29 mouse cellular contexts compared by ENCODE assay signal in the genomic region with DNA sequence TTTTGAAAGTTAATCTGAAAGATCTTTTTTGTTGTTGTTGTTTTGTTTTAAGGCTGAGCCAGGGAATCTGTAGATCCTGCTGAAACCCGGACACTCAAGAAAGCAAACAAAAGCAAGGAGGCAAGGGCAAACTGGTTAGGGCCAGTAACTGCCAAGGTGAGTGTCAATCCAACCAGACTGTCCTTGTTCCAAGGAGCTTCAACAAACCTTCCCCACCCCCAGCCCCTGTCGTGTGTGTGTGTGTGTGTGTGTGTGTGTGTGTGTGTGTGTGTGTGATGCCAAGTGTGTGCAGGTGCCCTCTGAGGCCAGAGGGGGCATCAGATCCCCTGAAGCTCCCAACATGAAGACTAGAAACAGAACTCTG.
A peak's percentile ranks its signal among the peaks of the same experiment; 100 is the strongest.
DNase-seq lines count a peak whose midpoint lies in the region; ATAC-seq and TF ChIP-seq lines count a peak whose summit lies in the region.
"Had no signal": no experiment of that assay in that cellular context is flagged by ENCODE, and none has a peak within 500 bp of the region (broad histone marks: within the 10 kb centered on the region; RNA-seq: fewer than 3 reads in every experiment).

No protein-coding gene starts in this region.

- ATAC-seq in heart, embryonic 12.5 days (ENCODE audit: insufficient number of reproducible peaks, low FRiP score): no peak
- ATAC-seq in heart, postnatal 0 days (ENCODE audit: insufficient read depth, low read depth): no peak
- no peak for ATAC-seq in forebrain, embryonic 14.5 days
- ATAC-seq: inflammation-experienced regulatory T-cells, adult 6 months had no signal

- H3K4me1 ChIP-seq in heart, embryonic 12.5 days (replicated peaks): peaks cover 65% of the 10 kb centered on the region
- H3K4me1 ChIP-seq in heart, postnatal 0 days (ENCODE audit: control insufficient read depth, insufficient read depth): peaks cover 53% of the 10 kb centered on the region
- H3K4me1 ChIP-seq in ES-E14 (ENCODE audit: control insufficient read depth in 2 of 2, insufficient read depth in 2 of 2, low read length in 2 of 2, poor library complexity in 1 of 2): peaks cover 0 to 2% of the 10 kb centered on the region in 2 experiments; a peak in 1 of 4 replicates
- peaks cover 8% of the 10 kb centered on the region for H3K4me1 ChIP-seq in forebrain, embryonic 14.5 days (ENCODE audit: control insufficient read depth, insufficient read depth, low read length)
- H3K4me1 ChIP-seq: liver, embryonic 15.5 days; megakaryocyte, embryonic 14.5 days; midbrain, embryonic 12.5 days; neural tube, embryonic 12.5 days had no signal

- 65% methylated on average over 2 of the region's 2 CpGs for WGBS in heart, embryonic 12.5 days
- WGBS in heart, postnatal 0 days: 85% methylated on average over 2 of the region's 2 CpGs
- 71% methylated on average over 2 of the region's 2 CpGs for WGBS in forebrain, embryonic 14.5 days

- no peak for DNase-seq in heart, postnatal 4 days
- no peak for DNase-seq in heart, postnatal 0 days (ENCODE audit: low spot score)
- no peak for DNase-seq in heart, postnatal 36 days
- peak; percentile 70 for DNase-seq in ES-CJ7 (ENCODE audit: low read depth, low spot score)
- DNase-seq in ES-E14 (ENCODE audit: low read depth, low spot score): peak; percentile 34
- DNase-seq in forebrain, embryonic 14.5 days (ENCODE audit: low spot score): no peak
- DNase-seq: adrenal gland, postnatal 10 days; B cell, adult 2 months; cerebellum, adult 8-10 months; gastrocnemius, postnatal 14 days; kidney, adult 11 months; kidney, postnatal 25 days; right cerebral cortex, adult 18-20 months; spleen, adult 18-20 months; thymus, postnatal 14 days had no signal

- H3K36me3 ChIP-seq in heart, embryonic 12.5 days: peaks cover 6% of the 10 kb centered on the region; the same call in 1 of the 2 replicates
- H3K36me3 ChIP-seq in heart, postnatal 0 days (replicated peaks; ENCODE audit: control insufficient read depth, insufficient read depth, low read length): no peaks in the 10 kb centered on the region
- no peaks in the 10 kb centered on the region for H3K36me3 ChIP-seq in ES-E14 (ENCODE audit: control insufficient read depth, insufficient read depth, low read length, poor library complexity, severe bottlenecking)
- H3K36me3 ChIP-seq in forebrain, embryonic 14.5 days (ENCODE audit: control insufficient read depth, insufficient read depth, low read length): no peaks in the 10 kb centered on the region
- H3K36me3 ChIP-seq: embryonic facial prominence, embryonic 10.5 days; embryonic facial prominence, embryonic 15.5 days; forebrain, embryonic 12.5 days; G1E; hindbrain, embryonic 15.5 days; limb, embryonic 12.5 days; liver, embryonic 15.5 days; midbrain, embryonic 12.5 days; neural tube, embryonic 12.5 days had no signal

- H3K4me3 ChIP-seq in heart, embryonic 12.5 days: no peak overlapping the region
- no peak overlapping the region for H3K4me3 ChIP-seq in heart, postnatal 0 days (ENCODE audit: low read depth, low read length)
- no peak overlapping the region for H3K4me3 ChIP-seq in ES-E14 (ENCODE audit: insufficient read depth in 1 of 2, low read depth in 1 of 2, low read length in 2 of 2, poor library complexity in 1 of 2, severe bottlenecking in 1 of 2)
- no peak overlapping the region for H3K4me3 ChIP-seq in forebrain, embryonic 14.5 days (ENCODE audit: low read depth, low read length)
- H3K4me3 ChIP-seq: embryonic facial prominence, embryonic 10.5 days; embryonic facial prominence, embryonic 15.5 days; forebrain, embryonic 12.5 days; hindbrain, embryonic 15.5 days; left cerebral cortex, adult 2 months; limb, embryonic 12.5 days; liver, embryonic 15.5 days; megakaryocyte, embryonic 14.5 days; midbrain, embryonic 12.5 days; myocyte; neural tube, embryonic 12.5 days had no signal

- H3K4me2 ChIP-seq in heart, embryonic 12.5 days: no peak overlapping the region
- no peak overlapping the region for H3K4me2 ChIP-seq in heart, postnatal 0 days (ENCODE audit: low read depth, low read length)
- no peak overlapping the region for H3K4me2 ChIP-seq in forebrain, embryonic 14.5 days (ENCODE audit: low read length)
- H3K4me2 ChIP-seq: embryonic facial prominence, embryonic 15.5 days; forebrain, embryonic 12.5 days; hindbrain, embryonic 15.5 days; limb, embryonic 12.5 days; liver, embryonic 15.5 days; midbrain, embryonic 12.5 days; neural tube, embryonic 12.5 days had no signal

- no peak overlapping the region for H3K9ac ChIP-seq in heart, embryonic 12.5 days
- no peak overlapping the region for H3K9ac ChIP-seq in heart, postnatal 0 days (replicated peaks; ENCODE audit: low read depth, low read length)
- H3K9ac ChIP-seq in ES-E14 (ENCODE audit: insufficient read depth, low read depth, low read length, poor library complexity, severe bottlenecking): no peak overlapping the region
- H3K9ac ChIP-seq in forebrain, embryonic 14.5 days (ENCODE audit: low read length): no peak overlapping the region
- H3K9ac ChIP-seq: embryonic facial prominence, embryonic 15.5 days; forebrain, embryonic 12.5 days; hindbrain, embryonic 15.5 days; limb, embryonic 12.5 days; liver, embryonic 15.5 days; midbrain, embryonic 12.5 days; neural tube, embryonic 12.5 days had no signal

- H3K27me3 ChIP-seq in heart, embryonic 12.5 days (replicated peaks): no peaks in the 10 kb centered on the region
- no peaks in the 10 kb centered on the region for H3K27me3 ChIP-seq in heart, postnatal 0 days (ENCODE audit: control insufficient read depth, insufficient read depth, low read length)
- no peaks in the 10 kb centered on the region for H3K27me3 ChIP-seq in forebrain, embryonic 14.5 days (replicated peaks; ENCODE audit: control insufficient read depth, insufficient read depth, low read length)
- H3K27me3 ChIP-seq: embryonic facial prominence, embryonic 15.5 days; forebrain, embryonic 12.5 days; hindbrain, embryonic 15.5 days; limb, embryonic 12.5 days; liver, embryonic 15.5 days; neural tube, embryonic 12.5 days had no signal

- TF ChIP-seq EP300 in heart, postnatal 0 days (IDR thresholded peaks at IDR 0.05; ENCODE audit: low read depth): no peak

- no peak for TF ChIP-seq CTCF in heart, postnatal 0 days (IDR thresholded peaks at IDR 0.05; ENCODE audit: low read depth)

- intact Hi-C loops in heart, postnatal 36 days (cut with DNase I): loop anchor here (10.0 kb wide), 4 partner anchors 284 to 424 kb away; a partner anchor contains a TSS

- H3K9me3 ChIP-seq in heart, embryonic 12.5 days (replicated peaks): no peaks in the 10 kb centered on the region
- H3K9me3 ChIP-seq in heart, postnatal 0 days (replicated peaks; ENCODE audit: control insufficient read depth, low read length): no peaks in the 10 kb centered on the region
- H3K9me3 ChIP-seq in ES-E14 (ENCODE audit: control insufficient read depth, insufficient read depth, low read depth, low read length): no peaks in the 10 kb centered on the region
- no peaks in the 10 kb centered on the region for H3K9me3 ChIP-seq in forebrain, embryonic 14.5 days (replicated peaks; ENCODE audit: control insufficient read depth, low read length)
- H3K9me3 ChIP-seq: embryonic facial prominence, embryonic 10.5 days; embryonic facial prominence, embryonic 15.5 days; forebrain, embryonic 12.5 days; G1E; hindbrain, embryonic 15.5 days; limb, embryonic 12.5 days; liver, embryonic 15.5 days; megakaryocyte, embryonic 14.5 days; midbrain, embryonic 12.5 days; neural tube, embryonic 12.5 days had no signal

- in situ Hi-C loops in ES-E14 (cut with MboI; ENCODE audit: low sequenced_read_pairs in 2 of 2, unreplicated experiment in 2 of 2): loop anchor here (25.0 kb wide), 1 partner anchor 382 kb away; no protein-coding TSS in a partner anchor

- H3K27ac ChIP-seq in heart, embryonic 12.5 days (ENCODE audit: poor library complexity, severe bottlenecking): peak overlapping the region; percentile 85; the same call in 1 of the 2 replicates
- peak overlapping the region; percentile 64 for H3K27ac ChIP-seq in heart, postnatal 0 days (ENCODE audit: low read depth)
- H3K27ac ChIP-seq in ES-E14 (ENCODE audit: insufficient read depth, low read depth, low read length, poor library complexity, severe bottlenecking): no peak overlapping the region
- H3K27ac ChIP-seq in forebrain, embryonic 14.5 days (ENCODE audit: low read depth, low read length): no peak overlapping the region
- H3K27ac ChIP-seq: embryonic facial prominence, embryonic 10.5 days; embryonic facial prominence, embryonic 15.5 days; forebrain, embryonic 12.5 days; hindbrain, embryonic 15.5 days; left cerebral cortex, adult 2 months; limb, embryonic 12.5 days; liver, embryonic 15.5 days; midbrain, embryonic 12.5 days; neural tube, embryonic 12.5 days had no signal

TF ChIP-seq in ES-E14, 5 proteins besides CTCF, POLR2A, EP300 and RAD21:
- no peak for TF ChIP-seq ZC3H11A (IDR thresholded peaks at IDR 0.05; ENCODE audit: borderline replicate concordance, low read depth, low read length)
- no peak for TF ChIP-seq ZNF384 (IDR thresholded peaks at IDR 0.05; ENCODE audit: low read depth, low read length)
- TF ChIP-seq CHD2 (IDR thresholded peaks at IDR 0.05; ENCODE audit: low read depth, low read length): no peak
- no peak for TF ChIP-seq HCFC1 (IDR thresholded peaks at IDR 0.05; ENCODE audit: borderline replicate concordance, insufficient read depth, low read length)
- no peak for TF ChIP-seq MAFK (IDR thresholded peaks at IDR 0.05; ENCODE audit: insufficient read depth, low read depth, low read length)

Comparison
In these comparisons a context has a peak if more than half of its experiments do, and no peak if none do; other contexts are left out.
1. H3K27ac ChIP-seq: peak in heart, embryonic 12.5 days (single experiment) and heart, postnatal 0 days (single experiment); none in ES-E14 (single experiment) and forebrain, embryonic 14.5 days (single experiment).
2. DNase-seq: peak in ES-CJ7 (single experiment) and ES-E14 (single experiment); none in heart, postnatal 4 days (single experiment), heart, postnatal 0 days (single experiment), heart, postnatal 36 days (0 of 2) and forebrain, embryonic 14.5 days (single experiment).